Mouse (Mus musculus) brown adipose tissue, adult 24 weeks (tissue): ENCODE measurements at regions not wholly inside any gene's neighbourhood (a gene's known extent, or its start where the extent isn't known, plus 50 kb on each side); places are given as distances from the start of the nearest gene placed in this dataset.

ENCODE experiments used
- H3K27ac ChIP-seq: fragments of 200-500 bp; replicated peaks from 2 replicates; pipeline ENCODE4 v1.5.1; 2012; ENCODE audit warnings: low read depth, mild to moderate bottlenecking, low read length
- H3K4me1 ChIP-seq: fragments of 200-500 bp; 2 replicates; pipeline ENCODE4 v1.6.1; 2012; ENCODE audit warnings: low read length, mixed read lengths; ENCODE audit not compliant: control insufficient read depth, insufficient read depth, insufficient read length
- H3K4me3 ChIP-seq: fragments of 200-500 bp; 2 replicates; pipeline ENCODE4 v1.5.1; 2012; ENCODE audit warnings: low read depth, mild to moderate bottlenecking, low read length, moderate library complexity; ENCODE audit not compliant: insufficient read depth

DNA sequence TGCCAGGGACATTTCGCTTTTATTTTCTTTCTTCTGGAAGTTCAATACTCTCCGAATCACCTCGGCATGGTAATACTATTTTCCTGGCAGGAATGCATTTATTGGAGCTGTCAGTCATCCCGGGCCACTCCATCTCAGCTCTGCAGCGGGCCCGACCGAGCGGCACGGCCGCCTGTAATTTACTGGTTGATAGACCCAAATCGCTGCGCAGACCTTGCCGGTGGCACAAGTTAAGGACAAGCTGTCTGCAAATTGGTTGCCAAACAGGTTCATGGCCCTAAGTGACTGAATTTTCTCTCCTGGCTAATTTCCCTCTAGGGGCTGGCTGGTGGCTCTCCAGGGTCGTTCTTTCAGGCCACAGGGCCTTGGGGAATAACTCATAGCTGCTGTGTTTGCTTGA, 169.4 kb upstream of the Kcnab2 start:
- no peaks in the 10 kb centered on the region for H3K4me1 ChIP-seq
- no peak overlapping the region for H3K27ac ChIP-seq
- H3K4me3 ChIP-seq: no peak overlapping the region

DNA sequence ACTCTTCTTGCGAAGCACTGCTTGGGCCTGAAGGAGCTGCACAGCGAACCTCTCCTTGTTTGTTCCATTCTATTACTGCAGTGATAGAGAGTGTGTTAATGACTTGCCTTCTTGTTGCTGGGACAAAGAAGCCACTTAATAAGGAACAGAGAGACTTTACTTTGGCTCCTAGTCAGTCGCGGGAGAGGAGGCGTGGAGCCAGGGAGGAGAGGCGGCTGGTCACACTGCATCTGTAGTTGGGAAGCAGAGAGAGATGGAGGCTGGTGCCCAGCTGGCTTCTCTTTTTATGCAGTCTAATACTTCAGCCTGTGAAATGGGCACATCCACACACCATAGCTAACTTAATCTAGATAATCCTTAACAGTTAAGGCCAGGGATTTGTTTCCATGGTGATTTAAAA, 159.4 kb upstream of the Kcnab2 start:
- Histone ChIP-seq H3K4me1 (no peaks in the 10 kb centered on the region), H3K27ac (no peak overlapping the region)

DNA sequence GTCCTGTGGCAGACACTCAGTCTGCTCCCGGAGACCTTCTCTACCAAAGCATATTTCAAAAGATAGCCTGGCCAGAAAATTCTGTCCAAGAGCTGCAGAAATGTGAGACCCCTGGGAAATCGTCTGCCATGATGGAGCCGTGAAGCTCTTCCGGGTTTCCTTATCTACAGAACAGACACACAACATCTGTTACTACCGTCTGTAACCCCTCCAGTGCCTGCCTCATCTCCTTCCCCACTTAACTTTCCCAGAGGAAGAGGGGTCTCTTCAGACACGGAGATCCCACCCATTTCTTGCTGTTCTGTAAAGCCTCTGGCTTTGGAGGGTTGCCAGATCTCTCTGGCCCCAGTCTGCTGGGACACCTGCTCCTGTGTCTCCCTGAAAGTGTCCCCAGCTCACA, 156.2 kb upstream of the Kcnab2 start:
- Histone ChIP-seq H3K4me1 (no peaks in the 10 kb centered on the region), H3K27ac (no peak overlapping the region), H3K4me3 (no peak overlapping the region)

More for the DNA sequence above, 159.4 kb upstream of the Kcnab2 start:
- no peak overlapping the region for H3K4me3 ChIP-seq

DNA sequence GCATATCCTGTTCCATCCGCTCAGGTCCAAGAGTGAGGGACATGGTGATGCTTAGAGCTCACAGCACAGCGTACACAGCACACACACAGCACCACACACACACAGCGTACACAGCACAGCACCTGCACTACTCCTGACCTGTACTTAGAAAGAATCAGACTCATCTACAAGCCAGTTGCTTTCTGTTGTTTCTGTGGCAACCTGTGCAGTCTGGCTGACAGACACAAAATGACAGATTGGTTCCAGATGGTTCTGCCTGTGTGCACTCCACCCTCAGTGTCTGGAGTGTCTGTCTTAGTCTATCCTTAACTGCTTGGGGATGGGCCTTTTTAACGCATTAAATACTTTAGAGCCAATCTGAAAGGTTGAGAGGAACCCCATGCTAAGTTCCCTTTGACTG, 150.4 kb upstream of the Kcnab2 start:
- H3K27ac ChIP-seq: no peak overlapping the region
- H3K4me3 ChIP-seq: no peak overlapping the region
- H3K4me1 ChIP-seq: no peaks in the 10 kb centered on the region

DNA sequence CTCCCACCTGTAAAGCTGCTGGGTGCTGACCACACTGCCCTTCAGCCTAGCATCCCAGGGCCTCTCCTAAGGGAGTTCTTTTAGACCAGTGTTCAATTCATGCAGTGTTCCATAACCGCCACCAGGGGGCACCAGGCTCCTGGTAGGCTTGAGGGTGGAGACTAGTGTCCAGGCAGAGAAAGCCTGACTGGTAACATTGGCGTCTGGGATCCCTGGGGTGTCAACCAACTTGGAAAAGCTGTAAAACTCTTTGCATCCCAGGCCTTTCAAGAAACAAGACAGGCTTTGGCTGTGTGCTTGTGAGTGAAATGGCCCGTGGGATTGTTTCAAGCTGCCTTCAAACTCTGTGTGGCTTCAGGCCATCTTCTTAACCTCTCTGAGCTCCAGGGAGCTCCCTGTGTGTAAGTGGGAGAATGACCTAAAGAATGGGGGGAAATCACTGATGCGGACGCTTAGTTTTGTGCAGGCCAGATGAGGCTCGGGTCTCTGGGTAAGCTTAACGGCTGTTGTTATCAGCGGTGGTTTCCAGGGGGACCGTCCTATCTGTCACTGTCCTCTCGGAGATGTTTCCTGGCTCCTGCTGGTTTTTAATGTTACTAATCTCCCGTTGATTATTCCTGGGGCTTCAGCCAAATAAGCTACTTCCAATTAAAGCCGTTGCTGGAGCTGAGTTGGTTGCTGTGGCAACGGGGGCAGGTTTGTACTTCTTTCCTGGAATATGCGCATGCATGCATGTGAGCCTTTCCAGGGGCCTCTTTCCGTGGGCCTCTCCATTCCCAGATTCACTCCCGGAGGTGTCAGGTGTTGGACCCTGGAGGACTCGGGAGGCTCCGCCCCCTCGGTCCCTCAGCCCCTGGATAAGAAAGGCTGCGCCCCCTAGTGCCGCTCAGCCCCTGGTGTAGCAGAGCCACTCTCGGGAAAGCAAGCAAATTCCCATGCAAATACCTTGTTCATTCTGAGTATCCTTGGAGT, 147.6 kb upstream of the Kcnab2 start:
- Histone ChIP-seq H3K4me3 (no peak overlapping the region), H3K4me1 (no peaks in the 10 kb centered on the region), H3K27ac (no peak overlapping the region)

DNA sequence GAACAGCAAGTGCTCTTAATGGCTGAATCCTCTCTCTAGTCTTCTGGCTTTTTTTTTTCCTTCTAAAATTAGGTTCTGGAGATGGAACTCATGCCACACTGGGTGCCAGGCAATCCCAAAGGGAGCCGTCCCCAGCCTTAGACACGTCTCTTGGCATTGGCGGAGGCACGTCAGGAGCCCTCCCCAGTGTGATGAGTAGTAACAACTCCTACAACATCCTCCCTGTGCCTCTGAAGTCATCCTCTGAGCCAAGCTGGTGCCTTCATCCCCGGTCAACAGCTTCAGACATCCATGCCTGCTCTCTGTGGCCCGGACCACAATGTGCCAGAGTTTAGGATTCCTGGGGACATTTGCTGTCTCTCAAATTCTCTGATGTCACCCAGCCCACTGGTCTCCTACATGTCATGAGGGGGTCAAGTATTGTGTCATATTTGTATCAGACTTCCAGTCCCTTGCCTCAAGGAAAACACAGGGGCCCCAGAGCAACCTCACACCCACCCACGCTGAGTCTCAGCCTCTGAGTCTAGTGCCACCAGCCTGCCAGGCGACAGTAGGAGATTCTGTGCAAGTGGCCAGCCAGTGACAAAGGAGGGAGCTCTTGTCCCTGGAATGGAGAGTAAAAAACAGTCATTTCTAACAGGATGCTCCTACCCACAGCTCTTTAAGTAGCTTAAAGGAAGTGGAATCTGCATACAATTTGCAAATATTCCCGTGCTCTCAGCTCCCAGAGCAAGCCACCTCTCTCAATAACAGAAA, 144.5 kb upstream of the Kcnab2 start:
- Histone ChIP-seq H3K4me1 (no peaks in the 10 kb centered on the region), H3K27ac (no peak overlapping the region), H3K4me3 (no peak overlapping the region)

GRCm38 (mm10) chr4:152617636-152618035, 140.0 kb upstream of the Kcnab2 start:
- Histone ChIP-seq H3K4me3 (no peak overlapping the region), H3K4me1 (no peaks in the 10 kb centered on the region), H3K27ac (no peak overlapping the region)

GRCm38 (mm10) chr4:152615155-152615554, 137.5 kb upstream of the Kcnab2 start:
- H3K4me1 ChIP-seq: no peaks in the 10 kb centered on the region

DNA sequence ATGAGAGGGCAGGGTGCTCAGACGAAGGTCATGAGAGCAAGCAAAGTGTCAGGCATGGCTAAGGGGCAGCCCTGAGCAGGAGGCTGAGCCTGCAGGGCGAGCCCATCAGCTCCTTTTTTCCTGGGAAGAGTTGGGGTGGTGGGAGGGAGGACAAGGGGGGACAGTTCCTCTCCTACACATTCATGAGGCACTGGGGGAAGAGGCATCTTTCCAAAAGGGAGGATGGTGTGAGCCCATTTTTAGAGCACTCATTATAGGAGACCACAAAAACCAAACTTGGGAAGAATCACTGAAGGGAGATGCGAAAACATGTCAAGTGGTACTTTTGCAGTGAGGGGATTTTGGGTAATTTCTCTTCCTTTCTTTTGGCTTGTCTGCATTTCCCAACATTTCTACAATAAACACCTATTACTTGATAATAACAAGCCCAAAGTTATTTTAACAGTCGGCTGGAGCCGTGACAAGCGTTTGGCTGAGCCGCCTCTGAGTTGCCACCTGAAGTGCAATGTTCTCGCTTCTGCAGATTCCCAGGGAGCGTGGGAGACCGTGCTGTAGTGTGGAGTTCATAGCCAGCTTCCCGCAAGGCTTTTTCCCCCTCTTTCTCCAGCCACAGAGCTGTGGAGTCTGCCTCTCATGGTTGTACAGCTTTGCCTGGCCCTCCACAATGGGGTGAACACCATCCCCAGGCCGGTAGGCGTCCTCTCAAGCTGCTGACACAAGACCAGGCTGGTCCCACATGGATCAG, 136.9 kb upstream of the Kcnab2 start:
- no peak overlapping the region for H3K27ac ChIP-seq
- H3K4me3 ChIP-seq: no peak overlapping the region
- H3K4me1 ChIP-seq: no peaks in the 10 kb centered on the region

More at GRCm38 (mm10) chr4:152615155-152615554, 137.5 kb upstream of the Kcnab2 start:
- Histone ChIP-seq H3K27ac (no peak overlapping the region), H3K4me3 (no peak overlapping the region)
